Mouse (Mus musculus): Measurements from ENCODE around the gene Wnt5b.

GRCm38 (mm10) chr6:119526498-119526897 is 17.6 kb downstream of the Wnt5b start:
- no peak for TF ChIP-seq MAX (IDR thresholded peaks at IDR 0.05; ENCODE audit: low read depth)
- no peak for TF ChIP-seq POLR2AphosphoS2 (IDR thresholded peaks at IDR 0.05; ENCODE audit: insufficient read length, low read depth)

All from myocyte (in vitro differentiated cells).